Mouse (Mus musculus) embryonic facial prominence, embryonic 13.5 days (tissue): ENCODE measurements around the gene Col16a1. TPM values are rescaled to one million over a fixed set of nuclear protein-coding genes. Genes with fewer than 3 reads are reported as not detected.

Source experiments
- ATAC-seq: fragments of 200-750 bp; cut with Nextera tagmentation; 2 replicates; pipeline ENCODE4 v1.8.0; 2017; ENCODE audit warnings: low read depth; ENCODE audit not compliant: insufficient number of reproducible peaks, insufficient read depth, low FRiP score, low TSS enrichment
- H3K27ac ChIP-seq: fragments of 300-500 bp; sonication (generic); 2 replicates; pipeline ENCODE4 v1.5.1; 2015; ENCODE audit warnings: moderate library complexity, mild to moderate bottlenecking, inconsistent platforms
- H3K27me3 ChIP-seq: fragments of 300-500 bp; sonication (generic); 2 replicates; pipeline ENCODE4 v1.6.1; 2015; ENCODE audit warnings: mild to moderate bottlenecking, inconsistent platforms
- H3K36me3 ChIP-seq: fragments of 300-500 bp; sonication (generic); 2 replicates; pipeline ENCODE4 v1.6.1; 2015; ENCODE audit warnings: mild to moderate bottlenecking, inconsistent platforms
- H3K4me1 ChIP-seq: fragments of 300-500 bp; sonication (generic); 2 replicates; pipeline ENCODE4 v1.6.1; 2015; ENCODE audit warnings: inconsistent platforms
- H3K4me2 ChIP-seq: fragments of 300-500 bp; sonication (generic); 2 replicates; pipeline ENCODE4 v1.6.1; 2015; ENCODE audit warnings: moderate library complexity, mild to moderate bottlenecking, inconsistent platforms
- H3K4me3 ChIP-seq: fragments of 300-500 bp; sonication (generic); 2 replicates; pipeline ENCODE4 v1.5.1; 2015; ENCODE audit warnings: mild to moderate bottlenecking, inconsistent platforms
- H3K9ac ChIP-seq: fragments of 300-500 bp; sonication (generic); 2 replicates; pipeline ENCODE4 v1.6.1; 2015; ENCODE audit warnings: mild to moderate bottlenecking, inconsistent platforms
- H3K9me3 ChIP-seq: fragments of 300-500 bp; sonication (generic); 2 replicates; pipeline ENCODE4 v1.6.1; 2016; ENCODE audit warnings: inconsistent platforms
- WGBS: fragments of 180-500 bp; shearing (Covaris S2); methylation state at CpG from one replicate; pipeline ENCODE4 v1.1.7; 2015; ENCODE audit warnings: mixed read lengths; 5-methylcytosine and 5-hydroxymethylcytosine counted together
- polyA plus RNA-seq: library from polyadenylated mRNA; unstranded; fragments of >200 nt; fragmentation: Nextera tagmentation; extraction: Ambion mirVana; gene quantifications from 2 replicates; pipeline ENCODE4 v1.2.1, GENCODE M21; 2015

Gene Col16a1
- polyA plus RNA-seq, 1 experiment from 2014 or later, result 77.3 TPM

DNA sequence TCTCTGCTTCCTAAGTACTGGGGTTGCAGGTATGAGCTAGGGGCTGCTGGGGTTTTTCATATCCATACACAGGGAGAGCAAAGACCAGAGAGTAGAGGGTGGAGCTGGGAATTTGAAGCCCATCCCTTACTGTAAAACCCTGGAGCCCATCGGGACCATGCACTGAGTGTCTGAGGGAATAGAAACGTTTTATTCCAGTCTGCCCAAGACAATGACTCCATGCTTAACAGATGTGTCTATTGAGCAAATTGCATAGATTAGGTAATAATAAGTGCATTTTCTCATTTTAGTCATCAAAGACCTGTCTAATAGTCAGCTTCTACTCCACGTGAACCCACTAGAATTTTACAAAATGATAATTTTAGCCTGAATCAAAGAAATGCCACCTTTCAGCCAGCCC lies 22.9 kb downstream of the Col16a1 start:
- Histone ChIP-seq H3K4me3 (no peak overlapping the region), H3K4me1 (peaks cover 7% of the 10 kb centered on the region; the same call in 1 of the 2 replicates), H3K27ac (no peak overlapping the region), H3K36me3 (peaks cover 45% of the 10 kb centered on the region), H3K4me2 (no peak overlapping the region), H3K9me3 (no peaks in the 10 kb centered on the region), H3K27me3 (no peaks in the 10 kb centered on the region), H3K9ac (no peak overlapping the region)
- 46% methylated on average over 3 of the region's 3 CpGs for WGBS
- no peak for ATAC-seq

- Histone ChIP-seq H3K27ac (no peak overlapping the region), H3K27me3 (peaks cover 10% of the 10 kb centered on the region), H3K4me1 (peaks cover 2% of the 10 kb centered on the region; the same call in 1 of the 2 replicates), H3K4me3 (no peak overlapping the region), H3K36me3 (peaks cover 43% of the 10 kb centered on the region), H3K4me2 (no peak overlapping the region), H3K9ac (no peak overlapping the region), H3K9me3 (no peaks in the 10 kb centered on the region)
- ATAC-seq, result no peak
- WGBS, result 85% methylated on average over 2 of the region's 2 CpGs
Measured at GRCm38 (mm10) chr4:130071758-130072157, 24.1 kb downstream of the Col16a1 start.

GRCm38 (mm10) chr4:130073367-130073766 lies 25.7 kb downstream of the Col16a1 start:
- Histone ChIP-seq H3K9ac (no peak overlapping the region), H3K4me3 (no peak overlapping the region), H3K36me3 (peaks cover 49% of the 10 kb centered on the region), H3K4me2 (no peak overlapping the region), H3K4me1 (peaks cover 4% of the 10 kb centered on the region; the same call in 1 of the 2 replicates), H3K27me3 (peaks cover 24% of the 10 kb centered on the region), H3K9me3 (no peaks in the 10 kb centered on the region), H3K27ac (no peak overlapping the region)
- ATAC-seq, result no peak
- 66% methylated on average over 4 of the region's 4 CpGs for WGBS

- peaks cover 31% of the 10 kb centered on the region for H3K27me3 ChIP-seq
- H3K4me1 ChIP-seq, result peaks cover 17% of the 10 kb centered on the region
- H3K9ac ChIP-seq, result no peak overlapping the region
- no peaks in the 10 kb centered on the region for H3K9me3 ChIP-seq
- 65% methylated on average over 17 of the region's 17 CpGs for WGBS
- peaks cover 43% of the 10 kb centered on the region for H3K36me3 ChIP-seq
- no peak overlapping the region for H3K27ac ChIP-seq
- H3K4me3 ChIP-seq, result no peak overlapping the region
- no peak for ATAC-seq
- H3K4me2 ChIP-seq, result no peak overlapping the region
Measured at GRCm38 (mm10) chr4:130074761-130075515, 27.3 kb downstream of the Col16a1 start.

- Histone ChIP-seq H3K27me3 (peaks cover 31% of the 10 kb centered on the region), H3K9me3 (no peaks in the 10 kb centered on the region), H3K36me3 (peaks cover 40% of the 10 kb centered on the region), H3K4me2 (no peak overlapping the region), H3K4me1 (peaks cover 28% of the 10 kb centered on the region), H3K27ac (no peak overlapping the region), H3K4me3 (no peak overlapping the region), H3K9ac (no peak overlapping the region)
- no peak for ATAC-seq
- WGBS, result 58% methylated on average over 8 of the region's 8 CpGs
Measured at GRCm38 (mm10) chr4:130076856-130077255, 29.2 kb downstream of the Col16a1 start.

- WGBS, result 58% methylated on average over 17 of the region's 17 CpGs
- 0 out of 2 replicates have a peak, but pooled peaks have one; percentile 48 for ATAC-seq
- no peak overlapping the region for H3K4me3 ChIP-seq
- peaks cover 31% of the 10 kb centered on the region for H3K27me3 ChIP-seq
- H3K9ac ChIP-seq, result peak overlapping the region; percentile 46; the same call in 1 of the 2 replicates
- peaks cover 35% of the 10 kb centered on the region for H3K4me1 ChIP-seq
- H3K27ac ChIP-seq, result peak overlapping the region; percentile 73; the same call in 1 of the 2 replicates
- H3K9me3 ChIP-seq, result no peaks in the 10 kb centered on the region
- no peak overlapping the region for H3K4me2 ChIP-seq
- H3K36me3 ChIP-seq, result peaks cover 20% of the 10 kb centered on the region
Measured at GRCm38 (mm10) chr4:130078816-130079485, 31.3 kb downstream of the Col16a1 start.

- no peak for ATAC-seq
- no peak overlapping the region for H3K4me2 ChIP-seq
- peaks cover 31% of the 10 kb centered on the region for H3K27me3 ChIP-seq
- peak overlapping the region; percentile 46; the same call in 1 of the 2 replicates for H3K9ac ChIP-seq
- H3K36me3 ChIP-seq, result peaks cover 17% of the 10 kb centered on the region
- no peak overlapping the region for H3K4me3 ChIP-seq
- WGBS, result 38% methylated on average over 3 of the region's 3 CpGs
- H3K9me3 ChIP-seq, result no peaks in the 10 kb centered on the region
- H3K27ac ChIP-seq, result peak overlapping the region; percentile 73
- peaks cover 35% of the 10 kb centered on the region for H3K4me1 ChIP-seq
Measured at GRCm38 (mm10) chr4:130079521-130079920, 31.9 kb downstream of the Col16a1 start.

DNA sequence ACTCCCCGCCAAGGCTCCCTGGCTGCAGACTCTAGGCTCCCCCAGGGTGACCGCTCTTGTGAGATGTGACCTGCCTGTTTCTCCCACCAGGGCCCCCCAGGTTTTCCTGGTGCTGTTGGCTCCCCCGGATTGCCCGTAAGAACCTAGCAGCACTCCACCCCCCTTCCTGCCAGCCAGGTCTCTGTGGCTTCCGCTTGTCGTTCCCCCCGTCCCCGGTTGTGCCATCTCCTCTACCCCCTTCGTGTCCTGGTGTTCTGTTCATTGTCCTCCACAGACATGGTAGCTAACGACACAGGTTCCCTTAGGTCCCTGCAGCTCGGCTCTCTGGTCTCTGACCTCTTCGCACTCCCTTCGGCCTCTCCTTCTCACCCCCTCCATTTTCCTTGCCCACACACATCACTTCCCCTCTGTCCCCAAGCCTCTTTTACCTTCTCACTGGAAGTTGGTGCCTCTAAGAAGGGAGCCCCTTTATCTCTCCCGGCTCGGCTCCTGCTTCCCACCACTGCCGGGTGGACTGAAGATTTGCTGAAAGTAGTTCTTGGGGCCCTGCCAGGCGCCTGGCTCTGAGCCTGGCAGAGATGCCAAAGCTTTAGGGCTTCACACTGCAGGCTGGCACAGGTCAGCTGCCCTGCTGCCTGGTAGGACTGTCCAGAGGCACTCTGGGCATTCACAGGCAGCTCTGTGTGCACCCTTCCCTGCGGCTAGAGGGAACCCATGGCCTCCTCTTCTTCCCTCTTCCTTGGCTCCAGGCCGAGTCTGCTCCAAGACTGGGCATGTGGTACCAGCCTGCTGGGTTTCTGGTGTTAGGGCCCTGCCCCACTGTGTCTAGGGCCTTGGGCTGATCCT lies 33.9 kb downstream of the Col16a1 start:
- 0 out of 2 replicates have a peak overlapping the region, but pooled peaks have one; percentile 16 for H3K27ac ChIP-seq
- H3K9me3 ChIP-seq, result no peaks in the 10 kb centered on the region
- peaks cover 35% of the 10 kb centered on the region for H3K4me1 ChIP-seq
- H3K27me3 ChIP-seq, result peaks cover 26% of the 10 kb centered on the region
- WGBS, result 72% methylated on average over 19 of the region's 19 CpGs
- no peak for ATAC-seq
- H3K36me3 ChIP-seq, result peaks cover 16% of the 10 kb centered on the region
- H3K4me2 ChIP-seq, result no peak overlapping the region
- no peak overlapping the region for H3K4me3 ChIP-seq
- H3K9ac ChIP-seq, result 0 out of 2 replicates have a peak overlapping the region, but pooled peaks have one; percentile 16

GRCm38 (mm10) chr4:130082211-130082610 lies 34.6 kb downstream of the Col16a1 start:
- Histone ChIP-seq H3K4me2 (no peak overlapping the region), H3K27me3 (peaks cover 20% of the 10 kb centered on the region), H3K9ac (no peak overlapping the region), H3K36me3 (peaks cover 11% of the 10 kb centered on the region), H3K27ac (no peak overlapping the region), H3K4me3 (no peak overlapping the region), H3K9me3 (no peaks in the 10 kb centered on the region), H3K4me1 (peaks cover 35% of the 10 kb centered on the region)
- ATAC-seq, result no peak
- 55% methylated on average over 9 of the region's 9 CpGs for WGBS

GRCm38 (mm10) chr4:130084331-130084945 lies 36.8 kb downstream of the Col16a1 start:
- no peak overlapping the region for H3K9ac ChIP-seq
- H3K4me3 ChIP-seq, result no peak overlapping the region
- peaks cover 6% of the 10 kb centered on the region for H3K36me3 ChIP-seq
- no peak overlapping the region for H3K27ac ChIP-seq
- H3K4me2 ChIP-seq, result no peak overlapping the region
- peaks cover 17% of the 10 kb centered on the region for H3K27me3 ChIP-seq
- H3K4me1 ChIP-seq, result peaks cover 20% of the 10 kb centered on the region
- WGBS, result 56% methylated on average over 7 of the region's 7 CpGs
- no peak for ATAC-seq
- H3K9me3 ChIP-seq, result no peaks in the 10 kb centered on the region
